Mouse (Mus musculus): ENCODE results near the gene Rprd2. TPM values are rescaled to one million over a fixed set of nuclear protein-coding genes. Genes with fewer than 3 reads are reported as not detected.

Rprd2 gene
- polyA plus RNA-seq, 1 experiment from 2014 or later = 27.8 TPM

DNA sequence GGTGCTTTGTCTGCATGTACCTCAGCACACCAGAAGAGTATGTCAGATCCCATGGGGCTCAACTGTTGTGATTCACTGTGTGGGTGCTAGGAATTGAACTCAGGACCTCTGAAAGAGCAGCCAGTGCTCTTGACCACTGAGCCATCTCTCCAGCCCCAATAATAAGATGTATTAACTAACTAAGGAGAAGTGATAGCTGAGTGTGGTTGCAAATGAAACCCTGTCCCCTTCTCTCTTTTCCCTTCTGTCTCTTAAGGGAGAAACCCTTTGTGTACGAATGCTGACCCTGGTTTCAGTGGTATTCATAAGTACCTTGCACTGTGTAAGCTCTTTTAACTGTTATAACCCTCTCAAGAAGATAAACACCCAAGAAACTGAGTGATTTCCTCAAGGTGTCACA lies 102.6 kb downstream of the Rprd2 start:
- Histone ChIP-seq H3K36me3 (0 out of 2 replicates have a peak, but pooled peaks cover 4% of the 10 kb centered on the region), H3K4me2 (no peak overlapping the region), H3K9me3 (peaks cover 10% of the 10 kb centered on the region), H3K4me3 (replicated peaks) (no peak overlapping the region), H3K27ac (no peak overlapping the region), H3K27me3 (no peaks in the 10 kb centered on the region), H3K4me1 (replicated peaks) (no peaks in the 10 kb centered on the region), H3K9ac (replicated peaks) (no peak overlapping the region)
- ATAC-seq (ENCODE audit: insufficient number of reproducible peaks, insufficient read depth, low FRiP score, low TSS enrichment, low read depth) = no peak
- 70% methylated on average over 1 of the region's 1 CpGs for WGBS

Small RNA genes within 50 kb of the gene (microRNA-seq; reads per million reads assigned to microRNA genes)
- gene Mir7014 = not detected

Other genes starting within 250 kb of the Rprd2 start
- gene Golph3l, start 229.9 kb downstream of the Rprd2 start, polyA plus RNA-seq (2016; fragmentation: Nextera tagmentation; extraction: Ambion mirVana) = 31.1 and 31.5 TPM in 2 replicates
- gene Ensa, start 193.9 kb downstream of the Rprd2 start, polyA plus RNA-seq (2016; fragmentation: Nextera tagmentation; extraction: Ambion mirVana) = 82.6 and 90.0 TPM in 2 replicates
- gene Mcl1, start 160.1 kb downstream of the Rprd2 start, polyA plus RNA-seq (2016; fragmentation: Nextera tagmentation; extraction: Ambion mirVana) = 69.9 and 75.7 TPM in 2 replicates
- gene Adamtsl4, start 130.9 kb downstream of the Rprd2 start, polyA plus RNA-seq (2016; fragmentation: Nextera tagmentation; extraction: Ambion mirVana) = 0.71 and 1.4 TPM in 2 replicates
- gene Ecm1, start 79.3 kb downstream of the Rprd2 start, polyA plus RNA-seq (2016; fragmentation: Nextera tagmentation; extraction: Ambion mirVana) = 4.1 and 4.4 TPM in 2 replicates
- gene Tars2, start 58.7 kb downstream of the Rprd2 start, polyA plus RNA-seq (2016; fragmentation: Nextera tagmentation; extraction: Ambion mirVana) = 56.9 and 60.5 TPM in 2 replicates
- 74.9 and 75.7 TPM in 2 replicates for gene Prpf3, start 37.0 kb upstream of the Rprd2 start, polyA plus RNA-seq (2016; fragmentation: Nextera tagmentation; extraction: Ambion mirVana)
- 344 and 355 TPM in 2 replicates for gene Mrps21, start 52.7 kb upstream of the Rprd2 start, polyA plus RNA-seq (2016; fragmentation: Nextera tagmentation; extraction: Ambion mirVana)
- gene Ciart, start 63.4 kb upstream of the Rprd2 start, polyA plus RNA-seq (2016; fragmentation: Nextera tagmentation; extraction: Ambion mirVana) = 8.5 and 10.2 TPM in 2 replicates
- gene BC028528, start 73.1 kb upstream of the Rprd2 start, polyA plus RNA-seq (2016; fragmentation: Nextera tagmentation; extraction: Ambion mirVana) = 11.1 and 11.6 TPM in 2 replicates
- gene Aph1a, start 75.1 kb upstream of the Rprd2 start, polyA plus RNA-seq (2016; fragmentation: Nextera tagmentation; extraction: Ambion mirVana) = 29.0 and 31.5 TPM in 2 replicates
- 74.2 and 78.4 TPM in 2 replicates for gene Car14, start 85.8 kb upstream of the Rprd2 start, polyA plus RNA-seq (2016; fragmentation: Nextera tagmentation; extraction: Ambion mirVana)
- gene Anp32e, start 110.4 kb upstream of the Rprd2 start, polyA plus RNA-seq (2016; fragmentation: Nextera tagmentation; extraction: Ambion mirVana) = 304 and 327 TPM in 2 replicates
- 79.8 and 91.8 TPM in 2 replicates for gene Plekho1, start 177.1 kb upstream of the Rprd2 start, polyA plus RNA-seq (2016; fragmentation: Nextera tagmentation; extraction: Ambion mirVana)
- gene Vps45, start 239.6 kb upstream of the Rprd2 start, polyA plus RNA-seq (2016; fragmentation: Nextera tagmentation; extraction: Ambion mirVana) = 36.5 and 38.9 TPM in 2 replicates

Data from limb, embryonic 12.5 days (tissue).